Mouse (Mus musculus) heart, embryonic 14.5 days (tissue): ENCODE data around the gene Tmem100. TPM values are rescaled to one million over a fixed set of nuclear protein-coding genes. Genes with fewer than 3 reads are reported as not detected.

Experiments used
- ATAC-seq: fragments of 200-750 bp; cut with Nextera tagmentation; 2 replicates; pipeline ENCODE4 v1.8.0; 2017; ENCODE audit warnings: low read depth, moderate TSS enrichment; ENCODE audit not compliant: insufficient number of reproducible peaks, insufficient read depth, low FRiP score
- H3K27ac ChIP-seq, 2 experiments: fragments of 200-500 bp in 1 of 2; fragments of 300-500 bp in 1 of 2; sonication (generic) in 1 of 2; replicated peaks in 1 of 2; 2 replicates each; pipeline ENCODE4 v1.5.1; 2012 to 2014; ENCODE audit warnings: low read depth in 2 of 2, low read length in 2 of 2, control low read depth in 1 of 2, mild to moderate bottlenecking in 1 of 2, mixed read lengths in 1 of 2; ENCODE audit not compliant: control insufficient read depth in 1 of 2, insufficient read depth in 1 of 2
- H3K27me3 ChIP-seq: fragments of 300-500 bp; sonication (generic); 2 replicates; pipeline ENCODE4 v1.6.1; 2014; ENCODE audit warnings: mild to moderate bottlenecking, low read length, control low read depth; ENCODE audit not compliant: control insufficient read depth, insufficient read depth
- H3K36me3 ChIP-seq: fragments of 300-500 bp; sonication (generic); 2 replicates; pipeline ENCODE4 v1.6.1; 2014; ENCODE audit warnings: mild to moderate bottlenecking, control low read depth, low read length, mixed read lengths; ENCODE audit not compliant: control insufficient read depth, insufficient read depth
- H3K4me1 ChIP-seq, 2 experiments: fragments of 200-500 bp in 1 of 2; fragments of 300-500 bp in 1 of 2; sonication (generic) in 1 of 2; 2 replicates each; pipeline ENCODE4 v1.6.1; 2012 to 2014; ENCODE audit warnings: low read length in 2 of 2, control low read depth in 1 of 2, mixed read lengths in 1 of 2; ENCODE audit not compliant: control insufficient read depth in 2 of 2, insufficient read depth in 2 of 2
- H3K4me2 ChIP-seq: fragments of 300-500 bp; sonication (generic); 2 replicates; pipeline ENCODE4 v1.6.1; 2014; ENCODE audit warnings: mild to moderate bottlenecking, low read length
- H3K4me3 ChIP-seq, 2 experiments: fragments of 200-500 bp in 1 of 2; fragments of 300-500 bp in 1 of 2; sonication (generic) in 1 of 2; 2 replicates each; pipeline ENCODE4 v1.5.1; 2012 to 2014; ENCODE audit warnings: low read length in 2 of 2, mild to moderate bottlenecking in 2 of 2, control low read depth in 1 of 2, low read depth in 1 of 2, moderate library complexity in 1 of 2; ENCODE audit not compliant: control insufficient read depth in 1 of 2, insufficient read depth in 1 of 2
- H3K9ac ChIP-seq: fragments of 300-500 bp; sonication (generic); 2 replicates; pipeline ENCODE4 v1.6.1; 2014; ENCODE audit warnings: mild to moderate bottlenecking, low read length
- H3K9me3 ChIP-seq: fragments of 300-500 bp; sonication (generic); 2 replicates; pipeline ENCODE4 v1.6.1; 2016; ENCODE audit warnings: low read length, control low read depth; ENCODE audit not compliant: control insufficient read depth
- WGBS: fragments of 180-500 bp; shearing (Covaris S2); extraction: QIAGEN DNeasy Blood & Tissue Kit; methylation state at CpG from one replicate; pipeline ENCODE4 v1.1.7; 2014; 5-methylcytosine and 5-hydroxymethylcytosine counted together
- polyA plus RNA-seq: library from polyadenylated mRNA; unstranded; fragments of >200 nt; fragmentation: Nextera tagmentation; extraction: Ambion mirVana; gene quantifications from 2 replicates; pipeline ENCODE4 v1.2.1, GENCODE M21; 2014

Gene Tmem100
- polyA plus RNA-seq, 1 experiment from 2014 or later, result 14.8 TPM

DNA sequence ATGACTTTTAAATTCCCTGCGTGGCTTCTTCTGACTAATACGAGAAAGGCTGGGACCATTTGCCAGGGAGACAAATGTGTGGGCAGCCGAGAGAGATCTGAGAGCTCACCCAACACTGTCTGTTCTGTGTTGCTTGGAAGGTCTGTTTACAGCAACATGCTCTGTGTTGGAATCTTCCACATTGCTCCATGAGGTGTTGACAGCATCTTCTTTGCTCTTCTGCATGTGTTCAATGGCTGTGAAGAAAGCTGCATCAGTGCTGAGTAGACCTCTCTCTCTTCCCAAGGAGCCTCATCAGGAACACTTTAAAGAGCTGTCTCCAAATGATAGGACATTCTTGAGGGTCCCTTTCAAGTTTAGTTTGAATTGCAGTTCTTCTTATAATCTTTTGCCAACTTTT, 32.5 kb downstream of the Tmem100 start:
- H3K4me2 ChIP-seq, result no peak overlapping the region
- H3K9me3 ChIP-seq, result peaks cover 6% of the 10 kb centered on the region; the same call in 1 of the 2 replicates
- no peak overlapping the region for H3K27ac ChIP-seq
- no peaks in the 10 kb centered on the region for H3K27me3 ChIP-seq
- H3K9ac ChIP-seq, result no peak overlapping the region
- H3K36me3 ChIP-seq, result no peaks in the 10 kb centered on the region
- no peak overlapping the region for H3K4me3 ChIP-seq
- WGBS, result 50% methylated on average over 3 of the region's 3 CpGs
- no peak for ATAC-seq
- no peaks in the 10 kb centered on the region for H3K4me1 ChIP-seq

DNA sequence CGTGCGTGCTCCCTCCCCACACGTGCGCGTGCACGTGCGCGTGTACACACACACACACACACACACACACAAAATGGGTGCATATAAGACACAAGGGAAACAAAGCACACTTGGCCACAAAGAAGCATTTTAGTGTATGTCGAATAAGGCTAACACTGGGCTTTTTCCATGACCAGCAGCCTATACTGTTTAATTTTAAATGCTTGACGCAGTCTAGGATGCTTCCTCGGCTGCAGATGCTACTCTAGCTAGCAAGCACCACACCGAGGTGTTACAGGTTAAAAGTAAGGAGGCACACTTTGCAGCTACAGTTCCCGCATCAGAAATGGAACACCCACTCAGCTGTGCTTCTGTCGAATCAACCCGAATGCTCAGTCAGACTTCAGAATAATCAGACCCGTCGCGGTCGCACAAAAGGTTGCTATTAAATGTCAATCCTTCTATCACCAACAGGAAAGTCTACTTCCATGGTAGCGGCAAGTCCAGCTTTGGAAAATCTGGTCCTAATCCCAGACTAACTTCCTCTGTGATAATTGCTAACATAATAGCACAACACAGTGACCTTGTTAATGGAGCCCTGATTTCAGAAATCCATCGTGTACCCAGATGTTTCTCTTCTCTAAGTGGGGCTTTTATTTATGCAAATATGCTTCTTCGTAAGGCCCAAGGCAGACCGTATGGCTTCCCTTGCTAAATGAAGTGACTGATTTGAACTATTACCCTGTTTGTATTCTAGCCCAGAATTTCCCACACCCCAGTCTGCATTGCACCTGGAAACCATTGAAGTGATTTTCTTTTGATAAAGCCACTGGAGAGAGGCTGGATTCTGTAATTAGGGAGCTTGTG, 36.5 kb downstream of the Tmem100 start:
- Histone ChIP-seq H3K9me3 (no peaks in the 10 kb centered on the region), H3K4me3 (no peak overlapping the region), H3K4me1 (no peaks in the 10 kb centered on the region), H3K27me3 (no peaks in the 10 kb centered on the region), H3K36me3 (no peaks in the 10 kb centered on the region), H3K9ac (no peak overlapping the region), H3K4me2 (no peak overlapping the region), H3K27ac (no peak overlapping the region)
- 76% methylated on average over 23 of the region's 23 CpGs for WGBS
- ATAC-seq, result no peak

DNA sequence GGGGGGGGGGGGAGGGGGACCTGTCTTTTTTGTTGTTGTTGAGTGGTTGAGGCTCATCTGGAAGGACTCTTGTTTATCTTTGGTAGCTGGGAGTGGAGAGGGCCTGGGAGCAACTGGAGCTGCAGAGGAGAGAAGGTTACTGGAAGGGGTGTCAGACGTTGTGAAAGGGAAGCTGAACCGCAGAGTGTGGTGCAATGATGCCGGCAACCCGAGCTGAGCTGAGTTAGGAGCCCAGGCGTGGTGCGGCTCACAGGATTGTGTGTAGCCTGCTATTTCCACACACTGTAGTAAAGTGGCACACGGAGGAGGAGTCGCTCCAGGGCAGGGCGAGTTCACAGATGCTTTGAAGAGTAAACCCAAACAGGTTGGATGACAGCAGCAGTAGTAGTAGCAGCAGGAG, 41.6 kb downstream of the Tmem100 start:
- no peak overlapping the region for H3K4me2 ChIP-seq
- no peak overlapping the region for H3K4me3 ChIP-seq
- H3K36me3 ChIP-seq, result no peaks in the 10 kb centered on the region
- no peak overlapping the region for H3K9ac ChIP-seq
- no peaks in the 10 kb centered on the region for H3K9me3 ChIP-seq
- no peak for ATAC-seq
- H3K27ac ChIP-seq, result no peak overlapping the region
- H3K27me3 ChIP-seq, result no peaks in the 10 kb centered on the region
- 35% methylated on average over 9 of the region's 9 CpGs for WGBS
- H3K4me1 ChIP-seq, result peaks cover 0 to 8% of the 10 kb centered on the region in 2 experiments; a peak in 2 of 4 replicates

DNA sequence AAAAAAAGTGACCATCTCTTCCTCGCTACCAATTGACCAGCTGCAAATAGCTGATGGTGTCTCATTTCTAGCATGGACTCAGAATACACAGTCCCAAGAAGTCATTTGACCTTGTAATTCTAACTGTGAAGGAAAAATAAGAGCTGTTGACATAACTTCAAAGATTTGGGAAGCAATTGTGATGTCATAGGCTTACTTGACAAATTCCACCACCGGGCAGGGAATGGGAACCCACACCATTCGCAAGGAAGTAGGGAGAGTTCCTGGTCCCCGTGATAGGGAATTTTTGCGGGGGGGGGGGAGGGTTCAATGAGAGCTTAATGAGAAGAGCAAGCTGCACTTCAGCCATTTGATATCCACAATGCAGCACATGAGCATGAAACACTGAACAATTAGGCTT, 43.1 kb downstream of the Tmem100 start:
- Histone ChIP-seq H3K4me2 (no peak overlapping the region), H3K4me1 (peaks cover 0 to 8% of the 10 kb centered on the region in 2 experiments; a peak in 2 of 4 replicates), H3K9ac (no peak overlapping the region), H3K27me3 (no peaks in the 10 kb centered on the region), H3K27ac (no peak overlapping the region), H3K4me3 (no peak overlapping the region), H3K9me3 (no peaks in the 10 kb centered on the region), H3K36me3 (no peaks in the 10 kb centered on the region)
- 49% methylated on average over 5 of the region's 5 CpGs for WGBS
- ATAC-seq, result no peak

DNA sequence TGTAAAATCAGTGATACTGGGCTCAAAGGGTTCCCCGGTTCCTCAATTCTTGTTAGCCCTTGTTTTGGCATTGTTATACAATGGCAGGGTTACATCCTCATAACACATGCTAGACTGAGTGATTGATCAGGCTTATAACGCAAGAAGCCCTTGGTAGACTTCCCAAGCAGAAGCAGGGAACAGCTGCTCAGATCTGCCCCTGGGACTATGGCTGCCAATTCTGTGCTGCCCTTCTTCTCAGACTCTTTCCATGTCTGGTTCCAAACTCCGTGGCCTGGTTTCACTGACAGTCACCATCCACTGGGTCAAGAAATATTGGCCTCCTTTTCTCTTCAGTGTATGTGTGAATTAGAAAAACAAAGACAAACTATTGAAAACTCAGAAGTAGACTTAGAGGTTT, 46.5 kb downstream of the Tmem100 start:
- Histone ChIP-seq H3K27me3 (no peaks in the 10 kb centered on the region), H3K4me3 (no peak overlapping the region), H3K36me3 (no peaks in the 10 kb centered on the region), H3K4me1 (peaks cover under 1 to 8% of the 10 kb centered on the region in 2 experiments; a peak in 3 of 4 replicates), H3K9ac (no peak overlapping the region), H3K9me3 (no peaks in the 10 kb centered on the region), H3K4me2 (no peak overlapping the region), H3K27ac (no peak overlapping the region)
- no peak for ATAC-seq
- 87% methylated on average over 3 of the region's 3 CpGs for WGBS

DNA sequence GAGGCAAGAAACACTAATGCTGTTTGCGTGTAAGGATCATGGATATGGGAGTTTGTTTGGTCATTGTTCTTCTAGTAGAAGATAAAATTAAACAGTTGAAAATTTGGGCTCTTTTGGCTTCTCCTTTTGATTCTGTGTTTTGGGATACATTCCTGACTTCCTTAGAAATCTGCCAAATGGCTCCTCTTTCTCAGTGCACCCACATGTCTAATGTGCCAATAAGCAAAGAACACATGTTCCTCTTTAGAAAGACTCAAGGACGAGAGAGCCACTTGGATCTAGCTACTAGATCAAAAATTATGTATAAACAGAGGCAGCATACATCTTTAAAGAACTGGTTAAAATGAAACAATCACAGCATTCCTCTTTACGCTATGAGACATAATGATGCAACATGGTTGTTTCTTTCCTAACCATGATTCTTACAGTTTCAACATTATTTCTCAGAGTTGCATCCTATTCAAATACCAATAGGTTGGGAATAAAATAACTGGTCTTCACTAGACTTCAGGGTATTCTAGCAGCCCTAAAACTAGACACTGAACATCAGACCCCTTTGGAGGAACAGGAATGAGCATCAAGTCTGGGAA, 50.6 kb downstream of the Tmem100 start:
- Histone ChIP-seq H3K4me1 (peaks cover 0 to 2% of the 10 kb centered on the region in 2 experiments; a peak in 2 of 4 replicates), H3K9ac (no peak overlapping the region), H3K36me3 (no peaks in the 10 kb centered on the region), H3K27ac (no peak overlapping the region), H3K4me2 (no peak overlapping the region), H3K4me3 (no peak overlapping the region), H3K9me3 (no peaks in the 10 kb centered on the region), H3K27me3 (no peaks in the 10 kb centered on the region)
- WGBS, result 89% methylated on average over 3 of the region's 3 CpGs
- ATAC-seq, result no peak

DNA sequence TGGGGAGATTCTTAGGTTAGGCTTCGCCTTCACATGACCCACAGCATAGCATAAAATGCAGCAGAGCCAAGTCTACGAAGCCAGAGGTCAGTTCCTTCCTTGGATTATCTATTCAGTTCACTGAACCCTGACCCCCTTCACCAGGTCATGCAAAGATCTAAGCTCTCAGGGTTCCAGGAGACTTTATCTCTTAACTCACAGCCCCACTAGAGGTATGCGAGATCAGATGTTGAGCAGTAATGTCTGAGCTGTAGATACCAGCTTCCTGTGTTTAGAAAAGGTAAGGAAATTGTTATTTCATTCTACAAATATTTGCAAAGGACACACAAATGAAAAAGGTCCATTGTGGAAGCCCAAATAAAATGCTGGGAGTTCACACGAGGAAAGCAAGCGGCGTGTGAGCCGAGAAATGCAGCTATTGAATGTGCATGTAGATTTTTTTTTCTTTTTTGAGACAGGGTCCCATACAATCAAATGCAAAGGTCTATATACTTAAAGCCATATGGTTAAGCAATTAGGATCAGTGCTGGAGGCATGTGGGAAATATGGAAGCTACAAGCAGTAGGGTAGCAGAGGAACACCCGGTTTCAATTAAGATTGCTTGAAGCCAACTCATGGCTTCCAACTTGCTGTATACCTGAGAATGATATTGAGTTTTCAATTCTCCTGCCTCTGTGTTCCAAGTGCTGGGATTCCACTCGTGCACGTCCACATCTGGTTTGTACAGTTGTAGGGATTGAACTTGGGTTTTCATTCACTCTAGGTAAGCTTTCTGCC, 51.9 kb downstream of the Tmem100 start:
- 74% methylated on average over 10 of the region's 10 CpGs for WGBS
- H3K4me1 ChIP-seq, result peaks cover 0 to 2% of the 10 kb centered on the region in 2 experiments; a peak in 2 of 4 replicates
- no peak for ATAC-seq
- no peaks in the 10 kb centered on the region for H3K36me3 ChIP-seq
- H3K9ac ChIP-seq, result no peak overlapping the region
- no peak overlapping the region for H3K4me3 ChIP-seq
- no peaks in the 10 kb centered on the region for H3K9me3 ChIP-seq
- H3K27me3 ChIP-seq, result no peaks in the 10 kb centered on the region
- no peak overlapping the region for H3K27ac ChIP-seq
- no peak overlapping the region for H3K4me2 ChIP-seq
